Mouse (Mus musculus): ENCODE data around the gene Eci1. TPM values are rescaled to one million over a fixed set of nuclear protein-coding genes. Genes with fewer than 3 reads are reported as not detected.

The Eci1 gene
- polyA plus RNA-seq, 1 experiment from 2014 or later = 109 TPM

- DNase-seq (ENCODE audit: low spot score) (no peak), ATAC-seq (replicated peaks; ENCODE audit: low FRiP score, low read depth) (no peak)
- Histone ChIP-seq H3K4me3 (replicated peaks; ENCODE audit: low read depth, low read length) (no peak overlapping the region), H3K27me3 (ENCODE audit: insufficient read depth, low read length) (no peaks in the 10 kb centered on the region), H3K9me3 (replicated peaks; ENCODE audit: low read length) (no peaks in the 10 kb centered on the region), H3K4me1 (replicated peaks; ENCODE audit: insufficient read depth, low read length) (peaks cover 24% of the 10 kb centered on the region), H3K9ac (ENCODE audit: low read depth, low read length) (no peak overlapping the region), H3K27ac (no peak overlapping the region), H3K4me2 (ENCODE audit: low read length) (no peak overlapping the region), H3K36me3 (ENCODE audit: insufficient read depth, low read length) (no peaks in the 10 kb centered on the region)
- TF ChIP-seq CTCF (IDR thresholded peaks at IDR 0.05; ENCODE audit: low read depth) = no peak
- WGBS = 89% methylated on average over 5 of the region's 5 CpGs
Measured at GRCm38 (mm10) chr17:24468636-24469246, 42.3 kb downstream of the Eci1 start.

GRCm38 (mm10) chr17:24469336-24469909 lies 43.0 kb downstream of the Eci1 start:
- ATAC-seq (replicated peaks; ENCODE audit: low FRiP score, low read depth) (no peak), DNase-seq (ENCODE audit: low spot score) (no peak)
- H3K4me3 ChIP-seq (replicated peaks; ENCODE audit: low read depth, low read length) = peak overlapping the region; percentile 70
- peaks cover 24% of the 10 kb centered on the region for H3K4me1 ChIP-seq (replicated peaks; ENCODE audit: insufficient read depth, low read length)
- no peak for TF ChIP-seq CTCF (IDR thresholded peaks at IDR 0.05; ENCODE audit: low read depth)
- H3K4me2 ChIP-seq (ENCODE audit: low read length) = peak overlapping the region; percentile 95
- H3K27ac ChIP-seq = peak overlapping the region; percentile 81
- H3K36me3 ChIP-seq (ENCODE audit: insufficient read depth, low read length) = 0 out of 2 replicates have a peak, but pooled peaks cover 3% of the 10 kb centered on the region
- no peaks in the 10 kb centered on the region for H3K9me3 ChIP-seq (replicated peaks; ENCODE audit: low read length)
- 18% methylated on average over 7 of the region's 7 CpGs for WGBS
- H3K9ac ChIP-seq (ENCODE audit: low read depth, low read length) = peak overlapping the region; percentile 82; the same call in 1 of the 2 replicates
- no peaks in the 10 kb centered on the region for H3K27me3 ChIP-seq (ENCODE audit: insufficient read depth, low read length)

- peak within 1 kb of the TSS; percentile 81 for H3K27ac ChIP-seq
- H3K4me3 ChIP-seq (replicated peaks; ENCODE audit: low read depth, low read length) = peak within 1 kb of the TSS; percentile 70
- DNase-seq (ENCODE audit: low spot score) = peak; percentile 98
- no peak for TF ChIP-seq CTCF (IDR thresholded peaks at IDR 0.05; ENCODE audit: low read depth)
- H3K4me1 ChIP-seq (replicated peaks; ENCODE audit: insufficient read depth, low read length) = peaks cover 24% of the 10 kb centered on the region
- WGBS = under 1% methylated on average over 62 of the region's 75 CpGs
- H3K9ac ChIP-seq (ENCODE audit: low read depth, low read length) = peak within 1 kb of the TSS; percentile 82
- no peaks in the 10 kb centered on the region for H3K9me3 ChIP-seq (replicated peaks; ENCODE audit: low read length)
- peak within 1 kb of the TSS; percentile 95 for H3K4me2 ChIP-seq (ENCODE audit: low read length)
- peaks cover 7% of the 10 kb centered on the region; the same call in 1 of the 2 replicates for H3K36me3 ChIP-seq (ENCODE audit: insufficient read depth, low read length)
- ATAC-seq (replicated peaks; ENCODE audit: low FRiP score, low read depth) = peak; percentile 95
- no peaks in the 10 kb centered on the region for H3K27me3 ChIP-seq (ENCODE audit: insufficient read depth, low read length)
Measured at GRCm38 (mm10) chr17:24469910-24470602, 43.6 kb downstream of the Eci1 start, which contains the start of the genes E4f1 and Pgp. TSS of gene E4f1 (minus strand) at chr17:24470313. TSS of gene Pgp (plus strand) at chr17:24470392.

GRCm38 (mm10) chr17:24470701-24471527 lies 44.5 kb downstream of the Eci1 start:
- DNase-seq (ENCODE audit: low spot score) (peak; percentile 8), ATAC-seq (replicated peaks; ENCODE audit: low FRiP score, low read depth) (peak; percentile 15; the same call in 1 of the 2 replicates)
- peak overlapping the region; percentile 81 for H3K27ac ChIP-seq
- H3K9ac ChIP-seq (ENCODE audit: low read depth, low read length) = peak overlapping the region; percentile 82
- H3K9me3 ChIP-seq (replicated peaks; ENCODE audit: low read length) = no peaks in the 10 kb centered on the region
- peak overlapping the region; percentile 95 for H3K4me2 ChIP-seq (ENCODE audit: low read length)
- TF ChIP-seq CTCF (IDR thresholded peaks at IDR 0.05; ENCODE audit: low read depth) = no peak
- H3K36me3 ChIP-seq (ENCODE audit: insufficient read depth, low read length) = peaks cover 16% of the 10 kb centered on the region
- no peaks in the 10 kb centered on the region for H3K27me3 ChIP-seq (ENCODE audit: insufficient read depth, low read length)
- WGBS = under 1% methylated on average over 66 of the region's 68 CpGs
- H3K4me1 ChIP-seq (replicated peaks; ENCODE audit: insufficient read depth, low read length) = peaks cover 24% of the 10 kb centered on the region
- H3K4me3 ChIP-seq (replicated peaks; ENCODE audit: low read depth, low read length) = peak overlapping the region; percentile 70

GRCm38 (mm10) chr17:24472512-24472911 lies 46.1 kb downstream of the Eci1 start:
- 30% methylated on average over 4 of the region's 4 CpGs for WGBS
- peak; percentile 47 for ATAC-seq (replicated peaks; ENCODE audit: low FRiP score, low read depth)
- DNase-seq (ENCODE audit: low spot score) = peak; percentile 89

More at GRCm38 (mm10) chr17:24472512-24472911, 46.1 kb downstream of the Eci1 start:
- H3K27me3 ChIP-seq (ENCODE audit: insufficient read depth, low read length) = no peaks in the 10 kb centered on the region
- peak overlapping the region; percentile 68 for H3K27ac ChIP-seq
- H3K4me2 ChIP-seq (ENCODE audit: low read length) = peak overlapping the region; percentile 95
- no peak overlapping the region for H3K9ac ChIP-seq (ENCODE audit: low read depth, low read length)
- no peak for TF ChIP-seq CTCF (IDR thresholded peaks at IDR 0.05; ENCODE audit: low read depth)
- peaks cover 29% of the 10 kb centered on the region for H3K36me3 ChIP-seq (ENCODE audit: insufficient read depth, low read length)
- H3K4me1 ChIP-seq (replicated peaks; ENCODE audit: insufficient read depth, low read length) = peaks cover 24% of the 10 kb centered on the region
- H3K4me3 ChIP-seq (replicated peaks; ENCODE audit: low read depth, low read length) = no peak overlapping the region
- H3K9me3 ChIP-seq (replicated peaks; ENCODE audit: low read length) = no peaks in the 10 kb centered on the region
